Mouse (Mus musculus) naive thymus-derived CD4-positive, alpha-beta T cell, adult 2 months (primary cell): ENCODE results near the gene Ift74.
"Not testable (repeated sequence)": the region's sequence is repeated elsewhere in the genome, so short reads cannot be mapped to it uniquely, and the experiment has no call there.

ENCODE experiments used
- DNase-seq: peaks from one replicate; pipeline ENCODE4 v3.0.0-alpha.2; 2011; ENCODE audit warnings: low read depth

The Ift74 gene

DNA sequence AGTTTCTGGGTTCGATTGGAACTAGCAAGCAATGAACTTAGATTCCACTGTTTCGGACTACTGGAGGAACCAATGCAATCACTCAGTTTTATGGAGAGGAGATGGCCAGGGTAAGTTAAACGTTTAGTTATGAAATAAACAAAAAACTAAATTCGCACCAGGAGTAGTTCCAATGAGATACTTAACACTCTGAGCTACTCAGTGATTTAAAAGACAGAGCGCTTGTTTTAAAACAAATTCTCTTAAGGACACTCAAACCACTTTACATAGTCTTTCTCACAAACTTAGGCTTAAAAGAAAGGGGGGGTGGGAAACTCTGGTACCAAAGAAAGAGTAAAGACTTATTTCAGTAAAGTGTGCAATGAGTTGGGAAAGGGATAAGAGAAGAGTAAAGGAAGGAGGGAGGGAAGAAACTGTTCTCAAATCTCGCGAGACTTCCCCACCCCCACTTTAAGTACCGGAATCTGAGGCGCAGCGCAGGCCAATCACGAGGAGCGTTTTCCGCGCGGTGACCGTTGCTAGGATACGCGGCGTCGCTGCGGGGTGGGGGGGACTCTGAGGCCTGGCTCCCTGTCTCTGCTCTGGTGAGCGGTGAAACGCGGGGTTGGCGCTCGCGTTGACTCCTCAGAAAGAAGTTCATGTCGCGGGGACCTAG is at the start of gene Ift74:
Gene Ift74, plus strand, starts transcription at position 520 of the 655 bp plus-strand sequence.
- peak; percentile 96 for DNase-seq

DNA sequence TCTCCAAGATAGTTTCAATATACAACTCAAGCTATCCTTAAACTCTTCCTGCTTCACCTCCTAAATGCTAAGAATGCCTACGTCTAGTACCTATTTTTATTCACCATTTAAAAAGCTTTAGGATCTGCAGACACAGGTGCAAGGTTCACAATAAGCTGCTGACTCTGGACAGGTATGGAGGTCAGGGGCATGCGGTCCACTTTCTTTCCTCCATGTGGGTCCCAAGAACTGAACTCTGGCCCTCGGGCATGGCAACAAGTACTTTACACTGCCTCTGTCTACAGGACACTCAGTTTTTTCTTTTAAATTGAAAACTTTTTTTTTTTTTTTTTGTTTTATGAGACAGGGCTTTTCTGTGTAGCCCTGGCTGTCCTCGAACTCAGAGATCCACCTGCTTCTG is 41.6 kb upstream of the Ift74 start:
- no peak for DNase-seq

DNA sequence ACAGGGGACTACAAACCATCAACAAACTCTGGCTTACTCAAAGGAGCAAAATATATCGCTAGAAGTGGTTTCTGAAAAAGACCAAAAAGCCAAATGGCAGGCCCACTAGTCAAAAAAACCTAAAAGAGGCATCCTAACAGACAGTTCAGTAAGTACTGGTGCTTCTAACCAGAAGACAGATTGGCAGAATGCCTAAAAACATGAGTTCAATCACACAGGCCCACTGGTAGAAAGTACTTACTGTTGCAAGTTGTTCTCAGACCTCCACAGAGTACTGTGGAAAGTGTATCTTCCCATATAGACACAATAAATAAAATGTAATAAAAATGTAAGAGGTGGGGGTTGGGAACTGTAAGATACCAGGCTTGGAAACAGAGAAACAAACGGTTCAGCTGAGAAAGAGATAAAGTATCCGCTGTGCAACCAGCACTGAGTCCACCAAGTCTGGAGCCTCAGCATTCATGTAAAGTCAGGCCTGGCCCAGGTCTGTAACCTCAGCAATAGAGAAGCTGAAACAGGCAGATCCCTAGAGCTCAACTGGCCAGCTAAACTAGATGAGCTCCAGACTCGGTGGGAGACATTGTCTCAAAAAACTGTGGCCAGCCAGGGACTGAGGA is 22.4 kb upstream of the Ift74 start:
- no peak for DNase-seq

DNA sequence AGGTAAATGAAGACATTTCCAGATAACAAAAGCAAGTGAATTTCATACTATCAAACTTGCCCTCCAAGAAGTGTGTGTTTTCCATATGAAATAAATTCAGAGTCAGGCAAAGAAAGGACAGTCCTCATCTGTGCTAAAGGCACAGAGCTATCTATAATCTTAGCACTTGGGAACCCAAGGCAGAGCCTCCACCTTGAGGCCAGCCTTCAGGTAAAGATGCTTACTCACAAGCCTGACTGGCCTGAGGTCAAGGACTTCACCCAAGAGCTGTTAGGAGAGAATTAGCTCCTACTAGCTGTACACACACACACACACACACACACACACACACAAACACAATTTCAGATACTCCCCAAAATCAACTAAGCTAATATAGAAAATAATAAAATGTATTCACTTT is 21.6 kb upstream of the Ift74 start:
- no peak for DNase-seq

DNA sequence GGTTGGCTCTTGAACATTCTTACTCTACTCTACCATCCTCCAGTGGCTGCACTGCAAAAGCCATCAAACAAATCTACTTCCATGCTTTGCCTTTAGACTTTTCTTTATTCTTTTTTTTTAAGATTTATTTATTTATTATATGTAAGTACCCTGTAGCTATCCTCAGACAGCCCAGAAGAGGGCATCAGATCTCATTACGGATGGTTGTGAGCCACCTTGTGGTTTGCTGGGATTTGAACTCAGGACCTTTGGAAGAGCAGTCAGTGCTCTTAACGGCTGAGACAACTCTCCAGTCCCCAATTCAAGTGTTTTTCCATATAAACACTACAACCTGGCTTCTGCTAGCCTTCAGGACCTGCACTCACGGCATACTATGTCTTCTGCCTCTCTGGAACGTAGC is 12.9 kb upstream of the Ift74 start:
- peak; percentile 24 for DNase-seq

DNA sequence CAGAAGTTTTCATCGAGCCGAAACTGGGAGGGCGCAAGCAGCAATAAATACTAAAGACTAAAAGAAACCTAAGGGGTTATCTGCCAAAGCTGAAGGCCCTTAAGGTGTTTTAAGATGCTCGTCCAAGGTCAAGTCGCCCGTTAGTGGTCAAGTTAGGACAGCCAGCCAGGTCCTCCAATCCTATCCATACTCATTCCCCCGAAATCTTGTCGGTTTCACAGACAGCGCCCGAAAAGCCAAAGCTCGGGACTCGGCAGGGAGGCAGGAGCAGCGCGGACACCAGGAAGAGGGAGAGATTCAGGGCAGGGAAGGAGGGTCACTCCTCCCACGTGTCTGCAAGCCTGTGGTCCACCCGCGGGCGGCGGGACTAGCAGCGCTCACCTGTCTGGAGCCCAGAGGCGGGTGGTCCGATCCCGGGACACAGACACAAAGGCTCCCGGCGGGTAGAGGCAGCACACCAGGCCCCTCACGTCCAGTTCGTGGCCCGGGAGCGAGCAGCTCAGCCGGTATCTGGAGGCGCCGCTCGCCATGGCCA is 11.7 kb upstream of the Ift74 start:
- DNase-seq = no peak

DNA sequence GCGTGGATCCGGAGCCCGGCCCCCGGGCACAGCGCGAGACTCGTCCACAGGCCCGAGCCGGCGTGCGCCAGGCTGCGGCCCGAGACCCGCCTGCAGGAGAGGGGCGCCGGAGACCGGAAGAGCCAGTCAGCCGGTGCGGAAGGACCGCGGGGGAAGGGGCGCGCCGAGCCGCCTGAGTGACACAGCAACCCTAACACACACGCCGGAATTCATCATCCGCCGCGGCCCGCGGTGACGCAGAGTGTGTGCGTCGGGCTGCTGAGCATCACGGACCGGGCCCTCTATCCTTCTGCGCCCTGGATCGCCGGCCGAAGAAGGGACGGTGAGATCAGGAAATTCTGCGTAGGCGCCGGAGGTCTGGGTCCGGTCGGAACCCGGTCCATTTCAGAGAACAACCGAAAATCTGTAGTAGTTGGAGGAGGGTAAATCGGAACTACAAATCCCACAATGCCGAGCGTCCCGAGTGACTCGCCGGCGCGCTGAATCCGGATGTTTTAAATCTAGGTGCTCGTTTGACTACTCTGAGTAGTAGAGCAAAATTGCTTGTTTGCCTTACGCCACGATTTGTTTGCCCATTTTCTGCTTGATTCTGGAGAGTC is 11.2 kb upstream of the Ift74 start, which contains the start of gene Plaa:
Gene Plaa, minus strand, starts transcription at position 214 of the 599 bp plus-strand sequence.
- peak; percentile 93 for DNase-seq

DNA sequence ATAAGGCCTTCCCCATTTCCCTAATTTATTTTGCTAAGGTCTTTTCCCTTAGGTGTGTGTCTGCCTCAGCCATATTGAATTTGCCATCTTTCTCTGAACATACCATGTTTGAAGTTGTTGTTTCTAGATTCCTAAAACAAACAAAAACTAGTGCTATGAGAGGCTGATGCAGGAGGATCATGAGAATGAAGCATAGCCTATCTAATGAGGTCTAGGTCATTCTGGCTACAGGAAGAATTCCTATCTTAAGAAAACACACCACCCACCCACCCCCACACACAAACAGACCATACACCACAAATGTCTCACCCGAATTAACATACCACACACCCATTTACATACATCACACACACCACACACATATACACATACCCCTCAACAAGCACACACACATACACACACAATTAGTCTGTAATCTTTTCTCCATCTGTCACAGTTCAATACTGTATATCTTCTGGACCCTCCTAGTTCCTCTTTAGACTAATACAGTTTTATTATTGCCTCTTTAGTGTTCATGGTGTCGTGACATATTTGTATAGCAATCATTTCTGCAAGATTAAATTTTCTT is 9.8 kb upstream of the Ift74 start:
- DNase-seq = no peak

DNA sequence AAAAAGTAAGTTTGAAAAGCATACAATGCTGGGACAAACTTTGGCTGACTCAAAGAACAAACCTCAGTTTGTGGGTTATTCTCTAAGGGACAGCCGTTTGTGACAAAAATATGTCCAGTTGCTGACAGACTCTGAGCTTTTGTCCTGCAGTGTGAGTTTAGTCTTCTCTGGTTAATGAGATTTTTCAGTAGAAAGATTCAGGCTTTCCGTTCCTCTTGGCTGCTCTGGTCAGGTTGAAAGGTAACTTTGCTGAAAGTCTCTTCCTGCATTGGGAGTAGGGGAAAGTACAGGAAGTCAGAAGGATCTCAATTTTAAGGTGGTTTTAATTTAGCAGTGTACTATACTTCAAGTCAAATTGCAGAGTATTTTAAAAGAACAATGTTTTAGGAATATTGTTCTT is 8.7 kb upstream of the Ift74 start:
- no peak for DNase-seq

DNA sequence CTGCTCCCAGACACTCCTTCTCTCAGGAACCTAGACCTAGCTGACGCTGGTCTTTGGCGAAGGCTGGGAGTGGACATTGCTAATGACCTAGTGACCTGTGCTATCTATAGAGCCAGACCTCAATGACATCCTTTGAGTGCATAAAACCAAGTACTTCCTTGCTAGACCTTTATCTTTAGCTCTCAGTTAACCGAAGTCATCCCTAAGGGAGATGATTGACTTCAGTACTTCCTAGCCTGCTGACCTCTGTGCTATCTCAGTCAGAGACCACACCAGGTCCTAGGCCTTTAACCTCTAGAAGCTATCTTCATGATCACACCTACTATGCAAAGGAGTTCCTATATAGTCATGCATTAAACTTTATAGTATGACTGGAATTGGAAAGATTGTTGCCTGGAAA is 4.0 kb upstream of the Ift74 start:
- DNase-seq = no peak

DNA sequence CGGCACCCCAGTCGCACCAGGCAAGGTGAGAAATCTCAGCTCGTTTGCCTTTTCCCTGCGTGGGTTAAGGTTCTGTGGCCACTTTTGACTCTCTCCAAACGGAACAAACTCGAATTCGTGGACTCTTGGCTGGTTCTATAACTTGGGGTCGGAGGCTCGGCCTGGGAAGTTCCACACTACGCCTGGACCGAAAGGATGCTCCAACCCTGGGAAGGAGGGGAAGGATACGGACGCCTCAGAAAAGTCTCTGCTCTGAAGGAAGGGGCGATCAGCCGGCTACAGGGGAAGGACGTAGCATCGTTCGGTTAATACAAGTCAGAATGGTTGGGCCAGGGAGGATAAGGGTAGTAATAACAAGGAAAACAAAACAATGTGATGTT is 326 bp downstream of the Ift74 start:
- no peak for DNase-seq

DNA sequence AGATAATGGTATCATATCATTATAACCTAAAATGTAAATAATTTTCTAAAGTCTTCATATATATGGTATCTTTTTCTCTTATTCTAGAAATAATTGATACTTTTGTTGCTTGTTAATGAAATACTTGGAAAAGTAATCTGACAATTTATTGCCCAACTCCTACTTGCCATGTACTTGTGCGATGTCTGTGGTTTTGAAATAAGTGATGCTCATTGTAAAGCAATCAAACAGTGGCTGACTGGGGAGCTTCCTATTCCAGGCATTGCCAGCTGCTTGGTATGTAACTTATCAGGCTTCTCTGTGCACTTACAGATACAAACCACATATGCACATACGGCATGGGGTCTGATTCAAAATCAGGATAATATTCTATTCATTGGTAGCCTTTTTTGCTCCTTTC is 5.8 kb downstream of the Ift74 start:
- DNase-seq = no peak

DNA sequence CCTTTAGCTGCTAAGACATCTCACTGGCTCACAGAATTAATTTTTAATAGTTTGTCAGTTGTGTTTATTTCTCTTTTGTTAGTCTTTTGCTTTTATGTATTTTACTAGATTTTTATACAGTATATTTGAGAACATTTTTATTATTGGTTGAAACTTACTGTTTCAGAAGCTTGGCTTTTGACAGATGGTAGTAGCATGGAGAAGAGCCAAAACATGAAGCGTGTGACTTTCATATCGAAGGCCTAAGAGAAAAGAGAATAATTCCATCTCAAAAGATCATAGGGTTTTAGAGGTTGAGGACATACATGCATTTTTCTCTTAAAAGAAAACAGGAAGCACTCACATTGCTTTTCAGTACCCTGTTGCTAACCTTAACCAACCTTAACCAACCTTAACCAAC is 28.9 kb downstream of the Ift74 start:
- no peak for DNase-seq

DNA sequence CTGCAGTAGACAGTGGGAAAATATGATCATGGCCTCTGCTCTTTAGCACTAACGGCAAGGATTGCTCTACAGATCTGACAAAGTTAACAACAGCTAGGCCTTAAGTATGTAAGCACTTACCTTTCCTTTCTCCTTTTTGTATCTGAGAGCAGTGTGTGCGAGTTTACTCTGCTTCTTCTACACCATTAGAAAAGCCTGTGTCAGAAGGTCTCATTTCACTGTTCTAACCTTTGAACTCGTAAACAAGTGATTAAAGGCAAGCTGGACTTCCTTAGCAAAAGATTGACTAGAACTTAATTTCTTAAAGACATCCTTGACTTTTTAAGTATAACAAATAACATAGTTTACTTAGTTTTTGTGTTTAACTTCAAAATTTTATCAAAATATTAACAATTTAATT is 35.6 kb downstream of the Ift74 start, which contains the start of gene Lrrc19:
Gene Lrrc19, minus strand, starts transcription at position 225 of the 400 bp plus-strand sequence.
- no peak for DNase-seq

DNA sequence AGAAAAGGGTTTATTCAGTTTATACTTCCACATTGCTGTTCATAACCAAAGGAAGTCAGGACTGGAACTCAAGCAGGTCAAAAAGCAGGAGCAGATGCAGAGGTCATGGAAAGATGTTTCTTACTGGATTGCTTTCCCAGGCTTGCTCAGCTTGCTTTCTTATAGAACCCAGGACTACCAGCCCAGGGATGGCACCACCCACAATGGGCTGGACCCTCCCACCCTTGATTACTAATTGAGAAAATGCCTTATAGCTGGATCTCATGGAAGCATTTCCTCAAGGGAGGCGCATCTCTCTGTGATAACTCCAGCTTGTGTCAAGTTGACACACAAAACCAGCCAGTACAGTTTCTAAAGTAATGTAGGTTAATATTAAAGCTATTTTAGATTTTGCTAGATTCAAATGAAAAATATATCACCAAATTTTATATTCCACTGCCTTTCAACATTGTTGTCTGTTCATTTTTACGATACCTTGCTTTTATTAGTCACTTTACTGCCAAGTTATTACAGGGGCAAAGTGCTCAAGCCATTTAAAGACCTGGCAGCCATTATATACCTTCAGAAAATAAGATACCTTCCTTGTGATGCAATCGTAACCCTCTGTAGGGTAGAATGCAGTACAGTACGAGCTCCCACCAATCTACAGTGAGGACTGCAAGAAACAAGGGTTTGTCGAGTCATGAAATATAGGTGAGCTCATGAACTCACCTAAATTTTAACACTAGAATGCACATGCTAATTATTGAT is 36.3 kb downstream of the Ift74 start:
- DNase-seq = not testable (repeated sequence)

DNA sequence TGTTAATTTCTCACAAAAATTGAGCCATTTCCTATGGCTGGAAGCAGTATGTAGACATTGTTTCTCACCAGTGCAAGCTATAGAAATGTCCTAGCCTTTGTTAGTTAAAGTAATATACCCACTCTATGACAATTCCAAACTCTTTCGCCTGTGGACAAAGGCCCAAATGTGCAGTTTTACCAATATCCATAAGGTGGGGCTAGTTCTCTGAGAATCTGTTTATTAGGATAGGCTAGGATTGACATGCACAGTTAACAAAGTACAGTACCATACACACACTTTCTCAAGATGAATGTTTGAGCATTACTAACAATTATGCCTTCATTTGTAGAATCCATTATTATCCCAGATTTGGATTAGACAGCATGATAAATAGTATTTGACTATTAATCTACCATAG is 55.4 kb downstream of the Ift74 start:
- DNase-seq = no peak

DNA sequence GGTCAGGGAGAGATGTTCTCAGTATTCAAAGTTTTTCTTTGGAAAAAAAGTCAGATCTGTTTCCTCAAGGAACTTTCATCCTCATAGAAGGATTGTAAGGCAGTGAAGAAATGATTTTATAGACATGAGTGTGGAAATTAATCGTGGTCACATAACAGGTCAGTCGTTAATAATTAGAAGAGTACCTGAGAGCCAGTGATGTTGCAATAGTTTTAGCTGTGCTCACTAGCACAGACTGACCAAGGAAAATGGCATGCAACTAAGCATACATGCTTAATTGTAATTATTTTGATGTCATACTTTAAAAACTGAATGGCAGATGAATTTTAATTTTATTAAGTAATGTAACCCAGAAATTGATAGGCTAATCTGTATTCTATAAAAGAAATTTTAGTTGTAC is 66.4 kb downstream of the Ift74 start:
- no peak for DNase-seq

DNA sequence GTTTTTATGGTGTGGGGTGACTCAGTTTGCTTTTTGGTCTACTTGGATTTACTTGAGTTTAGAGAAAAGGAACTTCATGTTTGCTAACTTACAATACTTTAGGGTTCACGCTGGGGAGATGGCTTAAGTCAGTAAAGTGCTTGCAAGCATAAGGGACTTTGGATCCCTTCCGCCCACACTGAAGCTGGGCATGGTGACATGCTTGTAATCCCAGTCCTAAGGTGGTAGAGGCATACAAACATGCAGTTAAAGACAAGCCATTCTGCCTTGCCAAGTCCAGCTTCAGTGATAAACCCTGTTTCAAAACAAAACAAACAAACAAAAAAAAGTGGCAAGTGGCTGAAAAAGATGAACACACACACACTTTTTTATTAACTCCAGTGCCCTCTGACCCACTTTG is 66.9 kb downstream of the Ift74 start:
- DNase-seq = no peak

DNA sequence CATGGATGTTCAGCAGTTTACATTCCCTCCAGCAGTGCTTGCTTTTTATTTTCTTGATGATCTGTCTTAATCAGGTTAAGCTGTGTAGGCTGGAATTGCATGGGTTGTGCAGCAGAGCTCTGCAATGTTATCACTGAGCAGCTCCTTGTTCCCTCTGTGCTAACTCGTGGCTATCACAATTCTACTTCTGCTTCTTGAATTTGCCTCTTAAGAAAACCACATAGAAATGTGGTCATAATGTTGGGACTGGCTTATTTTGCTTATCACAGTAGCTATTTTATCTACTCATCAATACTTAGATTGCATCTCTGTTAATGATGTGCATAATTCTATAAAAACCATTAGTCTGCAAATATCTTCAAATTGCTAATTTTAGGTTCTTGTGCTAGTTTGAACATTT is 67.7 kb downstream of the Ift74 start:
- no peak for DNase-seq

DNA sequence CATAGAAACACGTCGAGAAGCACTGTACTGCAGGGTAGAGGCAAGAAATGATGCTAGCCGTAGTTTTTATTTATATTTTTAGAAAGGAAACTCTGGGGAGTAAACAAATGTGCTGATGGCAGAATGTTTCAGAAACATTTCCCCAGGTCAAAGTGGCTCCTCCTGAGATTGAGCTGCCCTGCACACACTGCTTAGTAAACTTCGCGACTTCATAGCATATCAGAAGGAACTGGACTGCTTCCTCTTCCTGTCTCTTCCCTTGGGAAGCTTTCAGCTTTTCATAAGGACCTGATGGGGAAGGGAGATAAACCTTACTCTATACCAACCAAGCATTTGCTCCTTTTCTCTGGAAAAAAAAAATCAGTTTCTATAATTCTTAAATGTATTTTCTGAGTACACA is 69.0 kb downstream of the Ift74 start:
- no peak for DNase-seq

DNA sequence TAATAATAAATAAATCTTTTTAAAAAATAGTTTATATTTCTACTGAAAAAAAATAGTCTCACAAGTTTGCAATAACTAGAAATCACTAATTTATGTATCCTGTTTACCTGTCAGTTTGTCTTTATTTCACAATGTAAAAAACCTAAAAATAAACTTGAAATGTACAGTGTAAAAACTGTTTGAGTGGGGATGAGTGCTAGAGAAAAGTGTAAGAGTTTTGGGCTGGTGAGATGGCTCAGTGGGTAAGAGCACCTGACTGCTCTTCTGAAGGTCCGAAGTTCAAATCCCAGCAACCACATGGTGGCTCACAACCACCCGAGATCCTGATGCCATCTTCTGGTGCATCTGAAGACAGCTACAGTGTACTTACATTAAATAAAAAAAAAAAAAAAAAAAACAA is 75.5 kb downstream of the Ift74 start:
- DNase-seq = not testable (repeated sequence)

DNA sequence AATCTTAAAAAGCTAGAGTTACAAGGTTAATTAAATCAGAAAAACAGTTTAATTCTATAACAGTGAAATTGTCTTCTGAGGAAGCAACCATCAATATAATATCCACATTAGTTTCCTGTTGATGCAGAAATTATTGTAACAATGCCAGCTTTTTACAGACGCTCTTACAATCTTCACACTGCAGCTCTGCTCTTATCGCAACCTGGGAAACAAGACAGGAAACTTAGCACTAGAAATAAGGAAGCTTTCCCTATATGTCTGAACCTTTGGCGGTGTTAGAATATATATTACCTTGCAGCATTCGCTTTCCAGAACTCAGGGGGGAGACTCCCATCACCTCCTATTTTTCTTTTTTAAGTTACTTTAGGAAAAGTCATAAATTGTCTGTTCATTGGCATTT is 76.8 kb downstream of the Ift74 start:
- no peak for DNase-seq
